Mouse (Mus musculus) cortical plate, adult 2 months (tissue): ENCODE results near the gene Nipa1. TPM values are rescaled to one million over a fixed set of nuclear protein-coding genes. Genes with fewer than 3 reads are reported as not detected.

ENCODE experiments used
- H3K27ac ChIP-seq: fragments of 200-500 bp; 2 replicates; pipeline ENCODE4 v1.5.1; 2012; ENCODE audit warnings: low read length, control low read depth, inconsistent platforms; ENCODE audit not compliant: insufficient read depth
- H3K4me1 ChIP-seq: fragments of 200-500 bp; 2 replicates; pipeline ENCODE4 v1.6.1; 2011; ENCODE audit warnings: low read length; ENCODE audit not compliant: control insufficient read depth, insufficient read depth
- H3K4me3 ChIP-seq: fragments of 200-500 bp; 2 replicates; pipeline ENCODE4 v1.5.1; 2011; ENCODE audit warnings: mild to moderate bottlenecking, low read length, control low read depth; ENCODE audit not compliant: insufficient read depth
- CTCF ChIP-seq: fragments of 200-500 bp; IDR thresholded peaks from 2 replicates; pipeline ENCODE4 v1.5.1; 2011; ENCODE audit warnings: mild to moderate bottlenecking, control low read depth, low read length; ENCODE audit not compliant: insufficient read depth; ENCODE audit errors: extremely low read depth
- POLR2A ChIP-seq: fragments of 200-500 bp; IDR thresholded peaks from 2 replicates; pipeline ENCODE4 v1.6.1; 2011; ENCODE audit warnings: mild to moderate bottlenecking, low read length, control low read depth; ENCODE audit not compliant: insufficient read depth; ENCODE audit errors: extremely low read depth
- polyA plus RNA-seq: library from polyadenylated mRNA; depleted of rRNA; stranded (reverse); fragments of >200 nt; gene quantifications from 2 replicates; pipeline ENCODE4 v1.2.3, GENCODE M21; 2012; rRNA removed

The Nipa1 gene
- polyA plus RNA-seq, 1 experiment: 34.4 TPM

DNA sequence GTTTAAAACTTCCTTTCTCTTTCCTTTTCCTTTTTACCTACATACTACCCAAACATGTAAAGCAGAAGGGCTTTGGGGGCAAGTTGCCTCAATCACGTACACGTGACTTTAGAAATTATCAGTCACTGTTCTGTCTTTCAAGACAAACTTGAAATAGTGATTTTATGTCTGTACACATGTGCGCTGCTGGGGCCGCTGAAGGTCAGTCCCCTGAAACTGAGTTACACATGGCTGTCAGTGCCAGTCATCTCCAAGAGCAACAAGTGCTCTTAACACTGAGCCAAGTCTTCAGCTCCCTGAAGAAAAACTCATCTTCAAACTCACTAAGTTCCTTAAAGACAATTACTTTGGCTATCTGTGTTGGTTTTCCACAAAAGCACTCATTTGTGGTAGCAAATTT lies 61.8 kb downstream of the Nipa1 start:
- no peak overlapping the region for H3K4me3 ChIP-seq
- H3K4me1 ChIP-seq: no peaks in the 10 kb centered on the region; the same call in 1 of the 2 replicates
- H3K27ac ChIP-seq: no peak overlapping the region
- no peak for TF ChIP-seq CTCF

DNA sequence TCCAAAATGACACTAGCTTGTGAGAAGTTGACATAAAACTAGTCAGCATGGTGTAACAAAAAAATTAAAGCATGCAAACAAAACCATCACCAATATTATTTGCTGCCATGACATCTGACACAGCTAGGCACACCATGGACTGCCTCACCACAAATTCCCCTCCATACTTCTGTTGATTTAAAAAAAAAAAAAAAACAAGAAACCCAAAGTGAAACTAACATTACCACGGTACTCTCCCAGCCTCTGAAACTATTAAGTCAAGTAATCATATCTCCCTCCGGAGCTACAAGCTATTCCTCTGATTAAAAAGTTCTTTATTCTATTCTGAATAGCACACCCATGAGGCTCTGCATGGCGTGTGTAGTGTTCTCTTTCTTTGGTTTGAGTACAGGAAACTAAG lies 62.6 kb downstream of the Nipa1 start:
- Histone ChIP-seq H3K4me3 (no peak overlapping the region), H3K4me1 (no peaks in the 10 kb centered on the region; the same call in 1 of the 2 replicates)
- TF ChIP-seq CTCF (no peak), POLR2A (no peak)

DNA sequence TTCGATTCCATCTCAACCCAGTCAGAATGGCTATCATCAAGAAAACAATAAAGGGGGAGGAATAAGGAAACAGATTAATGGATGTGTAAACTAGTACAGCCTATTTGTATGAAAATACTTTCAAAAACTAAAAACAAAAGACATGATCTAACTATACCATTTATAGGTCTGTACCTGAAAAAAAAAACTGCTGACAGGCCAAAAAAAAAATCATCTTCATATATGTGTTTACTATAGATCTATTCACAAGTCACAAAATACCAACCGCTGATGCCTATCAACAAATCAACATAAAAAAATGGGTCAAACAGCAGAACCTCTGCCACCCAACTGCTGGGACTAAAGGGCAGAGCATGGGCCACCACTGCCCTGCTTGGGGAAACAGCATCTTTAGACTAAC lies 63.7 kb downstream of the Nipa1 start:
- TF ChIP-seq POLR2A (no peak), CTCF (no peak)
- H3K4me3 ChIP-seq: no peak overlapping the region
- no peak overlapping the region for H3K27ac ChIP-seq
- no peaks in the 10 kb centered on the region; the same call in 1 of the 2 replicates for H3K4me1 ChIP-seq

More for the DNA sequence above, 62.6 kb downstream of the Nipa1 start:
- H3K27ac ChIP-seq: no peak overlapping the region

DNA sequence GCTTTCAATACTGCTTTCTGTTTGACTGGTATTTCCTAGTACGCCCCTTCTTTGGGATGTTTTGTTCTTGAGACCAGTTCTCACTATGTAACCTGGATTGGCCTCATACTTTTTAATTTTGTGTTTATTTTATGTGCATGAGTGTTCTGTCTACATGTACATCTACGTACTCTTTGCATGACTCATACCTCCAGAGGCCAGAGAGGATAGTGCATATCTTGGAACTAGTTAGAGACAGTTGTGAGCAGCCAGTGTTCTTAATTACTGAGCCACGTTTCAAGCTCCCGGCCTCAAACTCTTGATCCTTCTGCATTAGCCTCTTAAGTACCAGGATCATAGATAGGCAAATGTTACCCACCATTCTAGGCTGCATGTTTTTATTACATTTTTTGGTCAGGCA lies 81.4 kb downstream of the Nipa1 start:
- Histone ChIP-seq H3K4me3 (no peak overlapping the region), H3K27ac (no peak overlapping the region), H3K4me1 (no peaks in the 10 kb centered on the region)
- no peak for TF ChIP-seq CTCF
- no peak for TF ChIP-seq POLR2A

DNA sequence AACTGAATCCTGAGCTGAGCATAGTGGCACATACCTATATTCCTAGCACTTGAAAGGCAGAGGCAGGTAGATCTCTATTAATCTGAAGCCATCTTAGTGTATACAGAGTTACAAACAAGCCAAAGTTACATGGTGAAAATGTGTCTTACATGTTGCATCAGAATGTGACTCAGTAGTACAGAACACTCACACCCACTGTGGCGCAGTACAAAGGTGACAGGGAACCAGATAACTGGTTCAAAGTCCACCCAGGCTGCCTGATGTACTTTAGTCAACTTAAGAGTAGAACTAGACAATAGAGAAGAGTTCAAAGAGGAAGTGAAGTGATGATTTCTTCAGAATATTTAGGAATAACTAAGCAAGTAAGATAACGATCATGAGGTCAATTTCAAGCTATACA lies 84.7 kb downstream of the Nipa1 start:
- Histone ChIP-seq H3K4me3 (no peak overlapping the region), H3K4me1 (no peaks in the 10 kb centered on the region), H3K27ac (no peak overlapping the region)
- TF ChIP-seq CTCF (no peak), POLR2A (no peak)

DNA sequence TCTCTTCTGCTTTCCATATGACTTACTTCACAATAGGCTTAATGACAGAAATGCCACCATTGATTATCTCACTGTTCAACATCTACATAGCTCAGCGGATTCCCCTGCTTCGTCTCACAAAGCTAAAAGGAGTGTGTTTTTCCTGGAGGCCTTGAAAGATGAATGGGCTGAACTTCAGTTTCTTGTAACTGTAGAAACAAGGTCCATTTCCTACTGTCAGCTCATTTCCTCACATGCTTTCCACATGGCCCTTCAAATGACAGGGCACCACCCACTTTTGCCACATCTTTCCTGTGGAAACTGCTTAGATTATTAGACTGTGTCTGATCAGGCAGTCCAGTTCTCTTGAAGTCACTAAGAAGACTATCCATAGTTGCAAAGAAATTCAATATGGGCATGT lies 91.1 kb downstream of the Nipa1 start:
- no peaks in the 10 kb centered on the region for H3K4me1 ChIP-seq
- no peak for TF ChIP-seq POLR2A
- no peak for TF ChIP-seq CTCF
- no peak overlapping the region for H3K27ac ChIP-seq
- no peak overlapping the region for H3K4me3 ChIP-seq

Other genes with a start within 250 kb of the Nipa1 start
- 19.4 and 20.8 TPM in 2 replicates for gene Tubgcp5, start 225.8 kb downstream of the Nipa1 start, polyA plus RNA-seq
- 50.4 and 57.2 TPM in 2 replicates for gene Cyfip1, start 178.2 kb downstream of the Nipa1 start, polyA plus RNA-seq
- gene Nipa2, start 57.5 kb downstream of the Nipa1 start, polyA plus RNA-seq: 23.1 and 24.3 TPM in 2 replicates
- gene Herc2, start 30.2 kb upstream of the Nipa1 start, polyA plus RNA-seq: 51.7 and 60.1 TPM in 2 replicates
- 0.15 and 0.19 TPM in 2 replicates for gene Oca2, start 219.8 kb upstream of the Nipa1 start, polyA plus RNA-seq